Mouse (Mus musculus) cortical plate, adult 2 months (tissue): ENCODE results near the gene Rnaseh2a.

Experiments used
- CTCF ChIP-seq: fragments of 200-500 bp; IDR thresholded peaks from 2 replicates; pipeline ENCODE4 v1.5.1; 2011; ENCODE audit warnings: mild to moderate bottlenecking, control low read depth, low read length; ENCODE audit not compliant: insufficient read depth; ENCODE audit errors: extremely low read depth
- POLR2A ChIP-seq: fragments of 200-500 bp; IDR thresholded peaks from 2 replicates; pipeline ENCODE4 v1.6.1; 2011; ENCODE audit warnings: mild to moderate bottlenecking, low read length, control low read depth; ENCODE audit not compliant: insufficient read depth; ENCODE audit errors: extremely low read depth

- TF ChIP-seq CTCF (no peak), POLR2A (no peak)
Observed at GRCm38 (mm10) chr8:84959811-84960210, 9.8 kb downstream of the Rnaseh2a start.
